Mouse (Mus musculus): ENCODE measurements around the gene Cldn11.
A peak's percentile ranks its signal among the peaks of the same experiment; 100 is the strongest.

The Cldn11 gene

GRCm38 (mm10) chr3:31161336-31161735, 11.6 kb downstream of the Cldn11 start:
- DNase-seq = no peak

GRCm38 (mm10) chr3:31162860-31163259, 13.1 kb downstream of the Cldn11 start:
- peak in 1 of 2 experiments; percentile 9 for DNase-seq

GRCm38 (mm10) chr3:31165803-31166202, 16.1 kb downstream of the Cldn11 start:
- peak in 1 of 2 experiments; percentile 11 for DNase-seq

- DNase-seq = peak in 1 of 2 experiments; percentile 29
These were observed 16.7 kb downstream of the Cldn11 start for GRCm38 (mm10) chr3:31166365-31166871.

GRCm38 (mm10) chr3:31190342-31190741, 40.6 kb downstream of the Cldn11 start:
- DNase-seq = no peak

- peak in 1 of 2 experiments; percentile 16 for DNase-seq
These were observed 41.7 kb downstream of the Cldn11 start for GRCm38 (mm10) chr3:31191402-31191801.

- DNase-seq = no peak
These were observed 49.6 kb downstream of the Cldn11 start for GRCm38 (mm10) chr3:31199162-31199877.

GRCm38 (mm10) chr3:31203947-31204346, 54.2 kb downstream of the Cldn11 start:
- no peak for DNase-seq

GRCm38 (mm10) chr3:31205167-31205566, 55.4 kb downstream of the Cldn11 start:
- DNase-seq = no peak

- DNase-seq = no peak
These were observed 58.3 kb downstream of the Cldn11 start for GRCm38 (mm10) chr3:31208046-31208445.

GRCm38 (mm10) chr3:31208458-31208994, 58.8 kb downstream of the Cldn11 start:
- no peak for DNase-seq

GRCm38 (mm10) chr3:31209001-31209400, 59.3 kb downstream of the Cldn11 start:
- peak in 1 of 2 experiments; percentile 18 for DNase-seq

- no peak for DNase-seq
These were observed 62.7 kb downstream of the Cldn11 start for GRCm38 (mm10) chr3:31212205-31213038.

- peak; percentile 41 to 43 for DNase-seq
These were observed 64.1 kb downstream of the Cldn11 start for GRCm38 (mm10) chr3:31213802-31214201.
